Mouse (Mus musculus): ENCODE measurements at regions not wholly inside any gene's neighbourhood (a gene's known extent, or its start where the extent isn't known, plus 50 kb on each side); places are given as distances from the start of the nearest gene placed in this dataset.
"Not testable (repeated sequence)": the region's sequence is repeated elsewhere in the genome, so short reads cannot be mapped to it uniquely, and the experiment has no call there.

DNA sequence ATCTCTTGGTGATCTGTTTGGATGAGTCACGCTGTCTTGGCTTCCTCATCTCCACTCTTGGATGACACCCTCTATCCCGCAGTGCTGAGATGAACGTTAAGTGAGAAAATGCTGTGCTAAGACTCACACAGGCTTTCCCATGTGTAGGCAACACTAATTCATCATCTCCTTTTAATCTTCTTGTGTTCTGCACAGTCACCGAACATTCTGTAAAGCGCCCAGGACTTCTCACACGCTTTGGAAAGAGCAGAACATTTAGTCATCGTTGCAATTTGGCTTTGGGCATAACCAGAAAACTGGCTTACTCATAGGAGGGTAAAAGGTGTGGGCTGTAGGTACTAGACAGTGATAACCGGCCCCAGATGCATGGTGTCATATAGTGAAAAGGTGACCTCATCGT lies 94.9 kb downstream of the Plppr4 start:
- DNase-seq (ENCODE audit: extremely low read depth, low read depth, low spot score) = no peak

DNA sequence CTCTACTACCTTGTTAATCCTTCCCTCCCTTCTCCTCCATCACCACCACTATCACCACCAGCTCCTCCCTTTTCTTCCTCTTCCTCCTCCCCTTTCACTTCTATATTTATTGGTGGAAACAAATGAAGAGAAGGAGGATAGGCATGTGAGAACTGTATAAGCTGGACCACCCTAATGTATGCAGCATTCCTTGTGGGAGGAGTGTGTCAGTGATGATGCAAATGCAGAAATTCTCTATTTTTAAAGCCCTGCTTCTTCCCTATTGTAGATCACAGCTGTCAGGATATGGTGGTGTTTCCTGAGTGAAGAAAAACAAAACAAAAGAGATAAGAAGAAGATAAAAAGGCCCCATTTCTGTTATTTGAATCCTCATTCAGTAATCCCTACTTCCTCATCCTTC lies 112.8 kb downstream of the Plppr4 start:
- no peak for DNase-seq (ENCODE audit: extremely low read depth, low read depth, low spot score)

DNA sequence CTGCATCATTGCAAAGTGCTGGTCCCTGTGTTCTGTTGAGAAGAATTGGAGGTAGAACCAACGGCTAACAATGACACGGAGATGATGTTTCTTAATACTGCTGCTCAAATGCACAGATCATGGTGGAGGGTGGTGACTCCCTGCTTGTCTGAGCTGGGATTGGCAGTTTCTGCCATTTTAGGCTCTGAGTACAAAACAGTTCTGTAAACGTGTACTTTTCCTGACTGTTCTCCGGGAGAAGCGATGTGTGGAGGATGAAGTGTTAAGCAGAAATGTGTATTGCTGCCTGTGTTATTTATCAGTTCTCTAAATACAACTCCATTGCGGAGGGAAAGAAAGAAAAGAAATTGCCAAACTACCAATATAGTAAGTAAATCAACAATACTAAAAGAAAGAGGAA lies 118.9 kb downstream of the Plppr4 start:
- no peak for DNase-seq (ENCODE audit: extremely low read depth, low read depth, low spot score)

- no peak for DNase-seq (ENCODE audit: extremely low read depth, low read depth, low spot score)
These were observed 134.1 kb downstream of the Plppr4 start for GRCm38 (mm10) chr3:117226616-117227015.

- DNase-seq (ENCODE audit: extremely low read depth, low read depth, low spot score) = no peak
These were observed 135.6 kb downstream of the Plppr4 start for GRCm38 (mm10) chr3:117225041-117225440.

- no peak for DNase-seq (ENCODE audit: extremely low read depth, low read depth, low spot score)
These were observed 142.7 kb downstream of the Plppr4 start for GRCm38 (mm10) chr3:117217952-117218351.

GRCm38 (mm10) chr3:117191903-117192302 lies 168.8 kb downstream of the Plppr4 start:
- DNase-seq (ENCODE audit: extremely low read depth, low read depth, low spot score) = no peak

DNA sequence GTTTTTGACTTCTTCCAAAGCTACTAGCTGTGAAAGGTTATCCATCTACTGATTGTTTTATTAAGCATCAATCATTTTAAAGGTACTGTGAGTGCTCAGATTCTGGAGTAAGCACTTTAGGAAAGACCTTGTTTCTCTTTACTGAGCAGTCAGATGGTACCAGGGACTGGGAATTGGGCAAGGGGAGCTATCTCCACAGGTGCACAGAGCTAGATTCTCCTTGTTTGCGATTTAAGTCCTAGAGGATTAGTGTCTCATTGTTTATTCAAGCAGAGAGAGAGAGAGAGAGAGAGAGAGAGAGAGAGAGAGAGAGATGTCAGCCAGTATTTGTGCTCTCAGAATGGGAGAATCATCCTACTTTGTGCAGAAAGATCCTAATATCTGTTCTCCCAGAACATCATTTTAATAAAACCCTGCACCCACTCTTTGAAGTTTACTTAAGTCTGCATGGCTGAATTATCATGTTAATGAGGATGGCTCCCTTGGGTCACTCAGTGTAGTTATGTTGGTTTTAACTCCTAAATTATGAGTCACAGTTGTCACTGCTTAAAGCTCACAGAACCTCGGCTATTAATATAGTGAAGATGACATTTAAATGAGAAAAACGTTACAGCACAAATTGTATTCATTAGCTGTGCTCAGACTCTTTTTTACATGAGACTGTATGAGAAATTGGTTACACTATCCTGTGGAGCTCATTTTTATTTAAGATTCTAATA lies 171.7 kb downstream of the Plppr4 start:
- no peak for DNase-seq (ENCODE audit: extremely low read depth, low read depth, low spot score)

DNA sequence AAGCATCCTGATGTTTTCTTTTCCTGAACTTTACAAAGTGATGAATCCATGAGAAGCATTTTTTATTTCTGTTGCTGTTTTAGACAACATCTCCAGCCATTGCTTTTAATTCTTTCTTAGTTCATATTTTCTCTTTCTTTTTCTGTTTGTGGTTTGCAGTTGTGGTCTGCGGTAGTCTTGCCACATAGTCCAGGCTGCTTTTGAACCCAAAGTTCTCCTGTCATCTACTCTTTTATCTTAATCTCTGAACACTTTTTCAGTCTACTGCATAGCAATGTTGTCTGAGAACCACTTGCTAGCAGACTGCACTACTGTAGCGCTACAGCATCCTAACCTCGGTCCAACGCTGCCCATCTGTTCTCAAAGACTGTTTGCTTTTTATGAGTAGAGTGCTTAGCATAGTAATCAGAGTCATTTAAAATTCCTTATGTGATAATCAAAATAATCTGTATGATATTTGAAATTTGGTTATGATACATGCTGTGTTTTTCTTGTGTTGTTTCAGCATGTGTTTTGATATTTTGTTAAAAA lies 177.0 kb downstream of the Plppr4 start:
- DNase-seq (ENCODE audit: extremely low read depth, low read depth, low spot score) = no peak

- no peak for DNase-seq (ENCODE audit: extremely low read depth, low read depth, low spot score)
These were observed 190.9 kb downstream of the Plppr4 start for GRCm38 (mm10) chr3:117169740-117170139.

DNA sequence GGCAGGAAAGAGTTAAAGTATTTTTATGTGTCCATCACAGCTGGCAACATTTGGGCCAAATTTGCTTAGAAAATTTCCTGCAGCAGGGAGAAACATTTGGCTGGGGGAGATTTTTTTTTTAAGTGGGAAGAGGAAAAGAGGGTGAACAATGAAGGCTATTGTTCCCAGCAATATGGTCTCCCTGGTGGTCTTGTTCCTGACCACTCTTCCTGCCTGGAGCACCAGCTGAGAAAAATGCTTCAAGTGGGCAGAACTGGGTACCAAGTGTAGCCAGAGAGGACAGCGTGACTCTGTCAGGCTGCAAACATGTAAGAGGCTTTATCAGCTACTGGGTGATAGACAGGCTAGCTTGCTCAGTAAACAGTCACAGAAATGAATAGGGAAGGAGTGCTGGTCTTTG lies 194.3 kb upstream of the Palmd start:
- DNase-seq (ENCODE audit: extremely low read depth, low read depth, low spot score) = no peak

- not testable (repeated sequence) for DNase-seq (ENCODE audit: extremely low read depth, low read depth, low spot score)
These were observed 191.9 kb upstream of the Palmd start for GRCm38 (mm10) chr3:117160689-117161088.

DNA sequence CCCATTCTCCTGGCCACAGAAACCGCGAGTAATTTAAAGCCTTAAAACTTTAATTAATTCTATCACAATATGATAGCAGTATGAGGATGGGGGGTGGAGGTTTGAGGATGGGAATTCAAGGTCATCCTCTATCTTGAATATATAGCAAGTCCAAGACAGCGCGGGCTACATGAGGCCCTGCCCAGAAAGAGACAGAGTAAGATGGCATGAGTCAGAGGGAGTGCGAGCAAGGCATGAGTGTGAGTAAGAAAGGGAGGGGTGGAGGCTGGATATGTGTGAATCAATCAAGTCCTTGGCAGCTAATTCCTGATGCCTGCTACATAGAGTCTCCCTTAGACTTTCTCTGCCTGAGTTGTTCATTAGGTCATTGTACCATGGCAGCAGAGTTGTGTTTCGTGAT lies 186.5 kb upstream of the Palmd start:
- DNase-seq (ENCODE audit: extremely low read depth, low read depth, low spot score) = no peak

DNA sequence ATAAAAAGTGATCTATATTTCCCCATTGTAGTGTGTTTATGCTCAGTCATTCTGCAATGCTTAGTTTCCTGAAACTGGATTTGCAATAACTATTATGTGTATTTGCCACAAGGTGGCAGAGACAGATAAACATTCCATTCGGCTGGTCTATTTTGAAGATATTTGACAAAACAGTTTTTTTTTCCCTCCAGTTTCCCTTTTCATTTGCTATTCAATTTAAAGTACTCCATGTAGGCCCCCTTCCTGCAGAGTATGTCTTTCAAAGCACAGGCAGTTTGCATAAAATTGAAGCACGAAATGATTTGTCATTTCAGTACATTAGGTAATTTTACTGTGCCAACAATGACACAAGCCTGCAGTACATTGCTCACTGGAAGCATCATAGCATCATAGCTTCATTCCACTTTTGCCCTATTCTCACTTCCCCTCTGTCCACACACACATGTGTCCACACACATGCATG lies 184.3 kb upstream of the Palmd start:
- DNase-seq (ENCODE audit: extremely low read depth, low read depth, low spot score) = no peak

DNA sequence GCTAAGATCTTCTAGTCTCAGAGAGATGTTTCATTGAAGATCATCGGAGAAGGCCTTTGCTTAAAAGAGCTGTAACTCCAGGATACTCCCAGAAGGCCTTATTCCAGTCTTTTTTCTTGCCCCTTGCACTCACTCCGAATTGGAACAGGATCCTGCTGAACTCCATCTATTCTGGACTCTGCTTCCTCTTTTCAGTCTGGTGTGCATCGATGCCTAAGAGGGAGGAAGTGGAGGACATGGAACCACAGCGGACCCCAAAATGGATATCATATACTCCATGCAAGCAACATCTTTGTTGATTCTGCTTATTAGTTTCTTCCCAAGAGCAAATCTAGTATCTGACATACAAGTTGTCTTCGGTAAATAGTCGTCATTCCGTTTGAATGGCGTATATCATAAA lies 183.6 kb upstream of the Palmd start:
- no peak for DNase-seq (ENCODE audit: extremely low read depth, low read depth, low spot score)

GRCm38 (mm10) chr3:117147414-117147813 lies 178.6 kb upstream of the Palmd start:
- no peak for DNase-seq (ENCODE audit: extremely low read depth, low read depth, low spot score)

- no peak for DNase-seq (ENCODE audit: extremely low read depth, low read depth, low spot score)
These were observed 171.0 kb upstream of the Palmd start for GRCm38 (mm10) chr3:117139835-117140234.

GRCm38 (mm10) chr3:117138720-117139119 lies 169.9 kb upstream of the Palmd start:
- no peak for DNase-seq (ENCODE audit: extremely low read depth, low read depth, low spot score)

- DNase-seq (ENCODE audit: extremely low read depth, low read depth, low spot score) = no peak
These were observed 164.1 kb upstream of the Palmd start for GRCm38 (mm10) chr3:117132897-117133296.

GRCm38 (mm10) chr3:117122211-117122610 lies 153.4 kb upstream of the Palmd start:
- DNase-seq (ENCODE audit: extremely low read depth, low read depth, low spot score) = no peak

GRCm38 (mm10) chr3:117120086-117121055 lies 151.6 kb upstream of the Palmd start:
- DNase-seq (ENCODE audit: extremely low read depth, low read depth, low spot score) = no peak

GRCm38 (mm10) chr3:117119576-117119975 lies 150.8 kb upstream of the Palmd start:
- DNase-seq (ENCODE audit: extremely low read depth, low read depth, low spot score) = peak; percentile 21
